17 mouse cellular contexts compared by ENCODE assay signal in genomic region chr6:73195291-73195690, GRCm38 (mm10). TPM values are rescaled to one million over a fixed set of nuclear protein-coding genes. Genes with fewer than 3 reads are reported as not detected.
"Had no signal": no experiment of that assay in that cellular context is flagged by ENCODE, and none has a peak within 500 bp of the region (broad histone marks: within the 10 kb centered on the region; RNA-seq: fewer than 3 reads in every experiment).

No protein-coding gene starts in this region.

- DNase-seq: cerebellum, adult 9-10 months; cerebellum, adult 9-11 months; cerebellum, postnatal 10 days; cerebellum, postnatal 14 days; cerebellum, postnatal 25 days; cerebellum, postnatal 36 days; embryo, embryonic 11 days; forebrain, postnatal 0 days; gastrocnemius, adult 2 months; gastrocnemius, postnatal 10 days; gastrocnemius, postnatal 14 days; gastrocnemius, postnatal 25 days; gastrocnemius, postnatal 36 days; heart, adult 18-20 months; heart, adult 2 months had no signal

RNA-seq across cellular contexts. Expression of gene Dnah6, which starts 26.2 kb away (rescaled TPM):
- total RNA-seq: gastrocnemius, postnatal 36 days; granulocyte monocyte progenitor cell, adult 5-6 weeks had no signal
- polyA plus RNA-seq: embryonic facial prominence, embryonic 13.5 days had no signal
